Mouse (Mus musculus): Measurements from ENCODE around the gene Grin2a. TPM values are rescaled to one million over a fixed set of nuclear protein-coding genes. Genes with fewer than 3 reads are reported as not detected.

The Grin2a gene
- total and polyA plus RNA-seq, 3 experiments, result not detected

DNA sequence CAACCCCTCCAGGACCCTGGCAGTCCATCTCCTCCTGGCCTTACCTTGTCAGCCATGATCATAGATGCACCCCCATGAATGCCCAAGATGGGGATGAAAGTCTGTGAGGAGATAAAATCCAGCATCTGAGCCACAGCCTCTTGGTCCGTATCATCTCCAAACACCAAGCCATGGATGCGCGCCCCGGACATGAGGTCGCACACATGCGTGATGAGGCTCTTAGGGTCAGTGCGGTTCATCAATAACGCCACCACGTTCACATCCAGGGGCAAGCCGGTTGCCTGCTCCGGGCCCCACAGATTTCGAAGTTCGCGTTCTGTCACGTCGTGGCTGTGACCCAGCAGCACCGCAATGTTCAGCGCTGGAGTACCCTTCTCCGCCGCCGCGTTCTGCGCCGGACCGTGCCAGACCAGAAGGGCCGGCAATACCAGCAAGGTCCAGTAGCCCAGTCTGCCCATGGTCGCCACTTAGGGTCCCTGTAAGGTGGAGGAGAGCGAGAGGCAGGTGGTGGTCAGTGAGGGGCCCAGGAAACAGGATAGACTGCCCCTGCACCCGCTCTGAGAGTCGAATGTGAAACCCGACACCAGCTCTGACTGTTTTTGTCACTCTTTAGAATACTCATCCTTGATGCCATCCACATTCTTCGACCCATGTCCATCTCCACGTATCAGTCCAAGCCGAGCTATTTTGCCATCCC, 3.1 kb downstream of the Grin2a start:
- Histone ChIP-seq H3K27me3 (ENCODE audit: control insufficient read depth in 1 of 2, insufficient read depth in 2 of 2, low read length in 2 of 2) (no peaks in the 10 kb centered on the region), H3K79me2 (ENCODE audit: control insufficient read depth, insufficient read depth, low read length, poor library complexity) (no peaks in the 10 kb centered on the region), H3K27ac (ENCODE audit: control insufficient read depth, low read depth, low read length) (no peak overlapping the region), H3K36me3 (ENCODE audit: control insufficient read depth in 1 of 2, insufficient read depth in 2 of 2, low read length in 2 of 2) (no peaks in the 10 kb centered on the region), H3K4me1 (ENCODE audit: control insufficient read depth in 1 of 2, insufficient read depth in 2 of 2, low read length in 2 of 2) (no peaks in the 10 kb centered on the region), H3K9ac (ENCODE audit: control insufficient read depth, low read depth, low read length, poor library complexity, severe bottlenecking) (no peak overlapping the region), H3K9me3 (replicated peaks; ENCODE audit: insufficient read depth, low read length) (no peaks in the 10 kb centered on the region), H3K4me3 (ENCODE audit: control insufficient read depth in 1 of 2, insufficient read depth in 1 of 2, low read depth in 2 of 2, low read length in 2 of 2) (no peak overlapping the region)
- no peak for DNase-seq (ENCODE audit: low read depth, low spot score)
- TF ChIP-seq ZC3H11A (IDR thresholded peaks at IDR 0.05; ENCODE audit: low read depth, low read length) (no peak), RCOR1 (IDR thresholded peaks at IDR 0.05; ENCODE audit: low read depth, low read length) (no peak), RAD21 (IDR thresholded peaks at IDR 0.05; ENCODE audit: low read depth, low read length) (no peak), POLR2A (IDR thresholded peaks at IDR 0.05; ENCODE audit: control insufficient read depth in 1 of 2, insufficient read depth in 1 of 2, low read depth in 1 of 2, low read length in 2 of 2, poor library complexity in 1 of 2) (no peak), UBTF (IDR thresholded peaks at IDR 0.05; ENCODE audit: borderline replicate concordance, insufficient read depth, low read depth, low read length) (no peak), MEF2A (IDR thresholded peaks at IDR 0.05; ENCODE audit: extremely low read depth, insufficient replicate concordance, low read depth, low read length, poor library complexity, severe bottlenecking) (no peak), MAZ (IDR thresholded peaks at IDR 0.05; ENCODE audit: low read depth, low read length) (no peak), ZNF384 (IDR thresholded peaks at IDR 0.05; ENCODE audit: low read depth, low read length) (no peak), POLR2AphosphoS5 (IDR thresholded peaks at IDR 0.05; ENCODE audit: borderline replicate concordance, low read depth, low read length) (no peak), BHLHE40 (IDR thresholded peaks at IDR 0.05; ENCODE audit: borderline replicate concordance, low read depth, low read length) (no peak), MYC (IDR thresholded peaks at IDR 0.05; ENCODE audit: low read depth, low read length) (no peak), GABPA (IDR thresholded peaks at IDR 0.05; ENCODE audit: low read depth, low read length) (no peak), MYB (IDR thresholded peaks at IDR 0.05; ENCODE audit: low read depth, low read length) (no peak), ELF1 (IDR thresholded peaks at IDR 0.05; ENCODE audit: low read depth, low read length) (no peak), ETS1 (IDR thresholded peaks at IDR 0.05; ENCODE audit: low read depth, low read length) (no peak), ZKSCAN1 (IDR thresholded peaks at IDR 0.05; ENCODE audit: low read depth, low read length) (no peak), CTCF (IDR thresholded peaks at IDR 0.05 in 2 of 3, conservative IDR thresholded peaks at IDR 0.05 in 1 of 3; ENCODE audit: control insufficient read depth in 1 of 3, insufficient read depth in 1 of 3, low read depth in 2 of 3, low read length in 3 of 3, poor library complexity in 1 of 3, severe bottlenecking in 1 of 3) (no peak), SIN3A (IDR thresholded peaks at IDR 0.05; ENCODE audit: low read length) (no peak), NRF1 (IDR thresholded peaks at IDR 0.05; ENCODE audit: insufficient read depth, low read depth, low read length, poor library complexity, severe bottlenecking) (no peak), TBP (IDR thresholded peaks at IDR 0.05; ENCODE audit: low read depth, low read length) (no peak)

All from MEL (cell line).